Mouse (Mus musculus) heart, embryonic 16.5 days (tissue): ENCODE results near the gene Fbxo46. TPM values are rescaled to one million over a fixed set of nuclear protein-coding genes. Genes with fewer than 3 reads are reported as not detected.

ENCODE experiments used
- ATAC-seq: fragments of 200-750 bp; cut with Nextera tagmentation; replicated peaks from 2 replicates; pipeline ENCODE4 v1.8.0; 2017; ENCODE audit warnings: moderate number of reproducible peaks; ENCODE audit not compliant: insufficient read depth, low FRiP score; ENCODE audit errors: extremely low read depth
- H3K27ac ChIP-seq: fragments of 300-500 bp; sonication (generic); 2 replicates; pipeline ENCODE4 v1.5.1; 2014; ENCODE audit warnings: mild to moderate bottlenecking, low read length, control low read depth, moderate library complexity
- H3K27me3 ChIP-seq: fragments of 300-500 bp; sonication (generic); 2 replicates; pipeline ENCODE4 v1.6.1; 2014; ENCODE audit warnings: low read length, mixed read lengths; ENCODE audit not compliant: control insufficient read depth, insufficient read depth
- H3K36me3 ChIP-seq: fragments of 300-500 bp; sonication (generic); 2 replicates; pipeline ENCODE4 v1.6.1; 2014; ENCODE audit not compliant: control insufficient read depth, insufficient read depth
- H3K4me1 ChIP-seq: fragments of 300-500 bp; sonication (generic); 2 replicates; pipeline ENCODE4 v1.6.1; 2014; ENCODE audit warnings: low read length, mixed read lengths; ENCODE audit not compliant: control insufficient read depth, insufficient read depth
- H3K4me2 ChIP-seq: fragments of 300-500 bp; sonication (generic); 2 replicates; pipeline ENCODE4 v1.6.1; 2014; ENCODE audit warnings: low read depth, mild to moderate bottlenecking, control low read depth, low read length
- H3K4me3 ChIP-seq: fragments of 300-500 bp; sonication (generic); 2 replicates; pipeline ENCODE4 v1.5.1; 2014; ENCODE audit warnings: mild to moderate bottlenecking, control low read depth, low read length
- H3K9ac ChIP-seq: fragments of 300-500 bp; sonication (generic); 2 replicates; pipeline ENCODE4 v1.6.1; 2014; ENCODE audit warnings: low read length, control low read depth
- H3K9me3 ChIP-seq: fragments of 300-500 bp; sonication (generic); replicated peaks from 2 replicates; pipeline ENCODE4 v1.6.1; 2016; ENCODE audit warnings: low read length; ENCODE audit not compliant: control insufficient read depth
- WGBS: fragments of 180-500 bp; shearing (Covaris S2); extraction: QIAGEN DNeasy Blood & Tissue Kit; methylation state at CpG from one replicate; pipeline ENCODE4 v1.1.7; 2014; 5-methylcytosine and 5-hydroxymethylcytosine counted together
- polyA plus RNA-seq: library from polyadenylated mRNA; unstranded; fragments of >200 nt; fragmentation: Nextera tagmentation; extraction: Ambion mirVana; gene quantifications from 2 replicates; pipeline ENCODE4 v1.2.1, GENCODE M21; 2015

Gene Fbxo46
- polyA plus RNA-seq, 1 experiment from 2014 or later, result 9.8 TPM

- H3K4me1 ChIP-seq, result peaks cover 42% of the 10 kb centered on the region
- no peak for ATAC-seq
- no peaks in the 10 kb centered on the region for H3K9me3 ChIP-seq
- WGBS, result 72% methylated on average over 3 of the region's 3 CpGs
- H3K27me3 ChIP-seq, result no peaks in the 10 kb centered on the region
- H3K9ac ChIP-seq, result no peak overlapping the region
- H3K4me3 ChIP-seq, result no peak overlapping the region
- peaks cover 34% of the 10 kb centered on the region for H3K36me3 ChIP-seq
- H3K4me2 ChIP-seq, result no peak overlapping the region
- no peak overlapping the region for H3K27ac ChIP-seq
These were observed 40.9 kb upstream of the Fbxo46 start for GRCm38 (mm10) chr7:19078732-19079131.

- 93% methylated on average over 19 of the region's 19 CpGs for WGBS
- peaks cover 34% of the 10 kb centered on the region for H3K36me3 ChIP-seq
- H3K27ac ChIP-seq, result no peak overlapping the region
- no peak for ATAC-seq
- H3K27me3 ChIP-seq, result no peaks in the 10 kb centered on the region
- H3K4me1 ChIP-seq, result peaks cover 54% of the 10 kb centered on the region
- no peak overlapping the region for H3K4me3 ChIP-seq
- no peak overlapping the region for H3K4me2 ChIP-seq
- H3K9ac ChIP-seq, result no peak overlapping the region
- no peaks in the 10 kb centered on the region for H3K9me3 ChIP-seq
These were observed 39.2 kb upstream of the Fbxo46 start for GRCm38 (mm10) chr7:19080451-19080950.

- H3K4me1 ChIP-seq, result peaks cover 61% of the 10 kb centered on the region
- WGBS, result 83% methylated on average over 4 of the region's 4 CpGs
- no peak overlapping the region for H3K4me3 ChIP-seq
- H3K4me2 ChIP-seq, result no peak overlapping the region
- no peaks in the 10 kb centered on the region for H3K27me3 ChIP-seq
- peak overlapping the region; percentile 80 for H3K9ac ChIP-seq
- peaks cover 35% of the 10 kb centered on the region for H3K36me3 ChIP-seq
- H3K27ac ChIP-seq, result peak overlapping the region; percentile 95
- no peaks in the 10 kb centered on the region for H3K9me3 ChIP-seq
- no peak for ATAC-seq
These were observed 37.5 kb upstream of the Fbxo46 start for GRCm38 (mm10) chr7:19082171-19082570.

GRCm38 (mm10) chr7:19083096-19083495, 36.6 kb upstream of the Fbxo46 start:
- WGBS, result 28% methylated on average over 6 of the region's 6 CpGs
- H3K4me3 ChIP-seq, result peak overlapping the region; percentile 63
- peaks cover 52% of the 10 kb centered on the region for H3K4me1 ChIP-seq
- H3K36me3 ChIP-seq, result peaks cover 44% of the 10 kb centered on the region
- peak overlapping the region; percentile 80 for H3K9ac ChIP-seq
- H3K27ac ChIP-seq, result peak overlapping the region; percentile 95
- ATAC-seq, result peak; percentile 79
- no peaks in the 10 kb centered on the region for H3K9me3 ChIP-seq
- H3K27me3 ChIP-seq, result no peaks in the 10 kb centered on the region
- H3K4me2 ChIP-seq, result peak overlapping the region; percentile 72

GRCm38 (mm10) chr7:19083701-19084100, 36.0 kb upstream of the Fbxo46 start, which contains the start of gene Dmpk:
Dmpk (plus strand) TSS chr7:19083849.
- ATAC-seq, result peak; percentile 75
- H3K4me1 ChIP-seq, result peaks cover 50% of the 10 kb centered on the region
- H3K4me3 ChIP-seq, result peak within 1 kb of the TSS; percentile 63
- no peaks in the 10 kb centered on the region for H3K9me3 ChIP-seq
- H3K27ac ChIP-seq, result peak within 1 kb of the TSS; percentile 95
- peak within 1 kb of the TSS; percentile 80 for H3K9ac ChIP-seq
- H3K36me3 ChIP-seq, result peaks cover 44% of the 10 kb centered on the region
- WGBS, result 26% methylated on average over 10 of the region's 10 CpGs
- no peaks in the 10 kb centered on the region for H3K27me3 ChIP-seq
- H3K4me2 ChIP-seq, result peak within 1 kb of the TSS; percentile 72

- Histone ChIP-seq H3K9me3 (no peaks in the 10 kb centered on the region), H3K4me2 (peak overlapping the region; percentile 72), H3K4me1 (peaks cover 50% of the 10 kb centered on the region), H3K36me3 (peaks cover 42% of the 10 kb centered on the region), H3K27me3 (no peaks in the 10 kb centered on the region), H3K27ac (peak overlapping the region; percentile 95), H3K4me3 (peak overlapping the region; percentile 63), H3K9ac (peak overlapping the region; percentile 80)
- no peak for ATAC-seq
- WGBS, result 60% methylated on average over 6 of the region's 6 CpGs
These were observed 35.3 kb upstream of the Fbxo46 start for GRCm38 (mm10) chr7:19084277-19084771.

GRCm38 (mm10) chr7:19084921-19085473, 34.7 kb upstream of the Fbxo46 start:
- peak overlapping the region; percentile 80 for H3K9ac ChIP-seq
- 28% methylated on average over 9 of the region's 9 CpGs for WGBS
- ATAC-seq, result no peak
- H3K4me1 ChIP-seq, result peaks cover 50% of the 10 kb centered on the region
- H3K27me3 ChIP-seq, result no peaks in the 10 kb centered on the region
- H3K4me3 ChIP-seq, result peak overlapping the region; percentile 63
- peak overlapping the region; percentile 72 for H3K4me2 ChIP-seq
- peak overlapping the region; percentile 56 for H3K27ac ChIP-seq
- H3K9me3 ChIP-seq, result no peaks in the 10 kb centered on the region
- H3K36me3 ChIP-seq, result peaks cover 42% of the 10 kb centered on the region

- peaks cover 50% of the 10 kb centered on the region for H3K4me1 ChIP-seq
- H3K9me3 ChIP-seq, result no peaks in the 10 kb centered on the region
- peak overlapping the region; percentile 72 for H3K4me2 ChIP-seq
- no peaks in the 10 kb centered on the region for H3K27me3 ChIP-seq
- 14% methylated on average over 6 of the region's 6 CpGs for WGBS
- H3K36me3 ChIP-seq, result peaks cover 38% of the 10 kb centered on the region
- H3K27ac ChIP-seq, result peak overlapping the region; percentile 56
- peak overlapping the region; percentile 63 for H3K4me3 ChIP-seq
- H3K9ac ChIP-seq, result peak overlapping the region; percentile 80
- no peak for ATAC-seq
These were observed 34.2 kb upstream of the Fbxo46 start for GRCm38 (mm10) chr7:19085495-19085894.

- WGBS, result 15% methylated on average over 13 of the region's 14 CpGs
- Histone ChIP-seq H3K4me3 (peak overlapping the region; percentile 63), H3K9me3 (no peaks in the 10 kb centered on the region), H3K36me3 (peaks cover 39% of the 10 kb centered on the region), H3K27me3 (no peaks in the 10 kb centered on the region), H3K27ac (peak overlapping the region; percentile 56; the same call in 1 of the 2 replicates), H3K9ac (peak overlapping the region; percentile 80; the same call in 1 of the 2 replicates), H3K4me2 (peak overlapping the region; percentile 72), H3K4me1 (peaks cover 50% of the 10 kb centered on the region)
- ATAC-seq, result no peak
These were observed 33.6 kb upstream of the Fbxo46 start for GRCm38 (mm10) chr7:19086042-19086441.
